Mouse (Mus musculus) limb, embryonic 10.5 days (tissue): Measurements from ENCODE around the gene Cpne6. TPM values are rescaled to one million over a fixed set of nuclear protein-coding genes. Genes with fewer than 3 reads are reported as not detected.

Experiments used
- DNase-seq: peaks from one replicate; pipeline ENCODE4 v3.0.0-alpha.2; 2017; ENCODE audit warnings: low spot score
- H3K27ac ChIP-seq: fragments of 300-500 bp; sonication (generic); 2 replicates; pipeline ENCODE4 v1.5.1; 2016; ENCODE audit warnings: mild to moderate bottlenecking
- H3K27me3 ChIP-seq: fragments of 300-500 bp; sonication (generic); 2 replicates; pipeline ENCODE4 v1.6.1; 2016; ENCODE audit warnings: low read depth, mild to moderate bottlenecking; ENCODE audit not compliant: poor library complexity, severe bottlenecking
- H3K36me3 ChIP-seq: fragments of 300-500 bp; sonication (generic); 2 replicates; pipeline ENCODE4 v1.6.1; 2016; ENCODE audit warnings: mild to moderate bottlenecking, moderate library complexity
- H3K4me1 ChIP-seq: fragments of 300-500 bp; sonication (generic); 2 replicates; pipeline ENCODE4 v1.6.1; 2016
- H3K4me3 ChIP-seq: fragments of 300-500 bp; sonication (generic); 2 replicates; pipeline ENCODE4 v1.5.1; 2016; ENCODE audit warnings: mild to moderate bottlenecking, moderate library complexity
- H3K9me3 ChIP-seq: fragments of 300-500 bp; sonication (generic); replicated peaks from 2 replicates; pipeline ENCODE4 v1.6.1; 2016; ENCODE audit warnings: mild to moderate bottlenecking
- WGBS: fragments of 180-500 bp; shearing (Covaris S2); methylation state at CpG from one replicate; pipeline ENCODE4 v1.1.7; 2016; 5-methylcytosine and 5-hydroxymethylcytosine counted together
- polyA plus RNA-seq: library from polyadenylated mRNA; unstranded; fragments of >200 nt; fragmentation: Nextera tagmentation; extraction: Ambion mirVana; gene quantifications from 2 replicates; pipeline ENCODE4 v1.2.1, GENCODE M21; 2016

The Cpne6 gene
- polyA plus RNA-seq, 1 experiment from 2014 or later = 0.05 TPM

GRCm38 (mm10) chr14:55513927-55514326 lies 3.7 kb downstream of the Cpne6 start:
- H3K9me3 ChIP-seq = no peaks in the 10 kb centered on the region
- peaks cover 56% of the 10 kb centered on the region for H3K27me3 ChIP-seq
- H3K4me3 ChIP-seq = no peak overlapping the region
- no peaks in the 10 kb centered on the region for H3K36me3 ChIP-seq
- WGBS = 67% methylated on average over 10 of the region's 10 CpGs
- no peak for DNase-seq
- H3K27ac ChIP-seq = no peak overlapping the region
- H3K4me1 ChIP-seq = peaks cover 9% of the 10 kb centered on the region

GRCm38 (mm10) chr14:55515846-55516245 lies 5.6 kb downstream of the Cpne6 start:
- no peak for DNase-seq
- Histone ChIP-seq H3K27ac (no peak overlapping the region), H3K9me3 (no peaks in the 10 kb centered on the region), H3K36me3 (no peaks in the 10 kb centered on the region), H3K27me3 (peaks cover 67% of the 10 kb centered on the region), H3K4me1 (peaks cover 15% of the 10 kb centered on the region), H3K4me3 (no peak overlapping the region)
- 82% methylated on average over 4 of the region's 4 CpGs for WGBS

DNA sequence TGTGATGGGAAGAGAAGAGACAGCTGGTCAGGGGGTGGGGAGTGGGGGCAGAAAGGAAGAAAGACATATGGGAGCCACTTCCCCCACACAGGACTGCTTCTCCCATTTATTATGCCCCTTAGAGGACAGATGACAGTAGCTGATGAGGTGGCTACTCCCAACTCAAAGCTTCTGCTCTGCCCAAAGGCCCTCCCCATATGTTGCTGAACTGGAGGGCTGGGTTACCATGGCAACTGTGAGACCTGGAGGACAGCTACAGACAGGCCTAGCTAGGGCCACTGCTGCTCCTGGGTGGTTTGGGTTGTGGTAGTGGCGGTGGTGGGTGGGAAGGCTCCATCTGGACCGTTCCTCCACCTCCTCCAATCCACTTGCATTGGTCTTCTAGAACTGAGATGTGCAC lies 8.7 kb downstream of the Cpne6 start:
- 31% methylated on average over 2 of the region's 2 CpGs for WGBS
- DNase-seq = no peak
- no peak overlapping the region for H3K4me3 ChIP-seq

DNA sequence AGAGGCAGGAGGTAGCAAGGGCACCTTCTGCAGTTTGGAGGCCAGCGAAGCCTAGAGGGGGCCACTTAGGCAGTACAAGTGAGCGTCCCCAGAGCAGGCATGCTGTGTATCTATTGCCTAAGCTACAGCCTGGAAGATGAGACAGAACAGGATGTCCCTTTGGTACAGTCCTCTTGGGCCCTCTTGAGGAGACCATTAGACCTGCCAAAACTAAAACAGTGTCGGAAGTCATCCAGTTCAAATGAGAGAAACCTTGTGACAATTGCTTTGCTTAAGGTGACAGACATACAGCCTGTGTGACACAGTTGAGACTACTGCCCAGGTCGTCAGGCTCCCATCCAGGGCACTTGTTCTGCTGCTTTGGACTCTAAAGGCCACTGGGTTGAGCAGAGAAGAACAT lies 9.4 kb downstream of the Cpne6 start:
- no peak overlapping the region for H3K27ac ChIP-seq
- H3K9me3 ChIP-seq = no peaks in the 10 kb centered on the region
- no peak for DNase-seq
- 58% methylated on average over 4 of the region's 4 CpGs for WGBS
- H3K4me3 ChIP-seq = no peak overlapping the region
- H3K36me3 ChIP-seq = no peaks in the 10 kb centered on the region
- peaks cover 77% of the 10 kb centered on the region for H3K27me3 ChIP-seq
- H3K4me1 ChIP-seq = peaks cover 16% of the 10 kb centered on the region

More for the DNA sequence above, 8.7 kb downstream of the Cpne6 start:
- Histone ChIP-seq H3K27me3 (peaks cover 70% of the 10 kb centered on the region), H3K27ac (no peak overlapping the region), H3K36me3 (no peaks in the 10 kb centered on the region), H3K4me1 (peaks cover 16% of the 10 kb centered on the region), H3K9me3 (no peaks in the 10 kb centered on the region)

DNA sequence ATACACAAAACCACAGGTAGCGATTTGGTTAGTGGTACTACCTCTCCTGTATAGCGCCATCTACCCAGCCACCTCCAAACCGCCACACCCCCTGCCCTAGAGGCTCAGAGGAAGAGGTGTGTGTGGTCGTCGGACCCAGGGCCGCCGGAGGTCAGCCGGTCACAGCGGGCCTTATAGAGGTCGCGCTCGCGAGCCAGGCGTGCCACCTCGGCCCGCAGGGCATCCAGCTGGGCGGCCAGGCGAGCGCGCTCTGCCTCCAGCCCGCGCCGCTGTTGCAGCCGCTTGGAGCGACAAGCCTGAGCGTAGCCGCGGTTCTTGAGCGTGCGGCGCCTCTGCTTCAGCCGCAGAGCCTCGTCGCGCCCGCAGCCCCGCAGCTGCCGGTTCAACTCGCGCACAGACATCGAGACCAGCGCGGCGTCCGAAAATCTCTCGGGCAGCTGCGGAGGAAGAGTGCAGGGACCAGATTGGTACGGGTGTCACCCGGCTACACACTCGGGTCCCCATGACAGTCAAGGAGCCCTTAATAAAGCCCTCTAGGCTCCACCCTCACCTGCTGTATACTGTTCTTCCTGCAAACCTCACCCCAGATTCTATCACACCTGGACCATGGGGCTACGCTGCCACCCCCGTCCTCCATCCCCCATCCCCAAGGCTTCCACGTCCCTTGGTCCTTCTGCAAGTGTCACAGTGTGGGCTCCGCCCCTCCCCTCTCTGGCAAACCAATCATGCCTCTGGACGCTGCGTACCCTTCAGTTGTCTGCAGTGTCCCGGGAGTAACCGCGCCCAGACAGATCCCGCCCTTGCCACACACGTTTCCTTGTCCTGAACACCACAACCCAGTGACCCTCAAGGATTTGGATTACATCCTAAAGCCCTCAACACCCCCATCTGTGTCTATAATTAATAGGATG lies 10.5 kb downstream of the Cpne6 start:
- Histone ChIP-seq H3K27ac (peak overlapping the region; percentile 42; the same call in 1 of the 2 replicates), H3K27me3 (peaks cover 87% of the 10 kb centered on the region), H3K36me3 (no peaks in the 10 kb centered on the region), H3K4me3 (peak overlapping the region; percentile 61), H3K9me3 (no peaks in the 10 kb centered on the region), H3K4me1 (peaks cover 16% of the 10 kb centered on the region)
- peak; percentile 60 for DNase-seq
- WGBS = under 1% methylated on average over 61 of the region's 61 CpGs

DNA sequence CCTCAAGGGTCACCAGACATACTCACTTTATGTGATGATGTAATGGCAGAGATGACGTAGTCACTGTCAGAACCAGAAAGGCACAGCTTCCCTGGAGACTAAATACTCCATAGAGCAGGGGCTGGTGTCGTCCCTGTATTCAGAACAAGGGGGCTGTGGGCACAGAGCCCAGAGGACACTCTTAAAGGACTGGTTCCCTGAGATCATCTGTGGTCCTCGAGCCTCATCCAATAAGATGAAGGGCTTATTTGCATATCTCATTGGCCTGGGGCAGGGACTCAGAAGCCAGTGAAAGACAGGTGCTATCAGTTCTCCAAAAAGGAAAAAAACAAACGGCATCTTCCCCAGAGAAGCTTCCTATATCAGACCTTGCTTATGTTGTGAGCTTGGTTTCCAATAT lies 13.8 kb downstream of the Cpne6 start:
- Histone ChIP-seq H3K4me3 (no peak overlapping the region), H3K36me3 (no peaks in the 10 kb centered on the region), H3K4me1 (peaks cover 13% of the 10 kb centered on the region), H3K27me3 (peaks cover 64% of the 10 kb centered on the region), H3K9me3 (no peaks in the 10 kb centered on the region), H3K27ac (no peak overlapping the region)
- WGBS = 64% methylated on average over 4 of the region's 4 CpGs
- DNase-seq = no peak

- Histone ChIP-seq H3K9me3 (no peaks in the 10 kb centered on the region), H3K27me3 (peaks cover 61% of the 10 kb centered on the region), H3K4me1 (peaks cover 13% of the 10 kb centered on the region), H3K4me3 (no peak within 1 kb of the TSS), H3K27ac (no peak within 1 kb of the TSS), H3K36me3 (no peaks in the 10 kb centered on the region)
- DNase-seq = no peak
- 18% methylated on average over 8 of the region's 8 CpGs for WGBS
Observed at GRCm38 (mm10) chr14:55524785-55525184, 14.5 kb downstream of the Cpne6 start, which contains the start of gene Nrl. Gene Nrl (minus strand): TSS chr14:55524981.

- no peaks in the 10 kb centered on the region for H3K4me1 ChIP-seq
- WGBS = 85% methylated on average over 2 of the region's 2 CpGs
- H3K27me3 ChIP-seq = peaks cover 48% of the 10 kb centered on the region
- H3K4me3 ChIP-seq = no peak overlapping the region
- DNase-seq = no peak
- H3K36me3 ChIP-seq = no peaks in the 10 kb centered on the region
- no peak overlapping the region for H3K27ac ChIP-seq
- H3K9me3 ChIP-seq = no peaks in the 10 kb centered on the region
Observed at GRCm38 (mm10) chr14:55526674-55527073, 16.4 kb downstream of the Cpne6 start.

- no peaks in the 10 kb centered on the region for H3K9me3 ChIP-seq
- DNase-seq = no peak
- no peaks in the 10 kb centered on the region for H3K4me1 ChIP-seq
- H3K27me3 ChIP-seq = peaks cover 35% of the 10 kb centered on the region
- H3K36me3 ChIP-seq = no peaks in the 10 kb centered on the region
- 25% methylated on average over 3 of the region's 3 CpGs for WGBS
- no peak overlapping the region for H3K27ac ChIP-seq
- no peak overlapping the region for H3K4me3 ChIP-seq
Observed at GRCm38 (mm10) chr14:55527940-55528339, 17.7 kb downstream of the Cpne6 start.

DNA sequence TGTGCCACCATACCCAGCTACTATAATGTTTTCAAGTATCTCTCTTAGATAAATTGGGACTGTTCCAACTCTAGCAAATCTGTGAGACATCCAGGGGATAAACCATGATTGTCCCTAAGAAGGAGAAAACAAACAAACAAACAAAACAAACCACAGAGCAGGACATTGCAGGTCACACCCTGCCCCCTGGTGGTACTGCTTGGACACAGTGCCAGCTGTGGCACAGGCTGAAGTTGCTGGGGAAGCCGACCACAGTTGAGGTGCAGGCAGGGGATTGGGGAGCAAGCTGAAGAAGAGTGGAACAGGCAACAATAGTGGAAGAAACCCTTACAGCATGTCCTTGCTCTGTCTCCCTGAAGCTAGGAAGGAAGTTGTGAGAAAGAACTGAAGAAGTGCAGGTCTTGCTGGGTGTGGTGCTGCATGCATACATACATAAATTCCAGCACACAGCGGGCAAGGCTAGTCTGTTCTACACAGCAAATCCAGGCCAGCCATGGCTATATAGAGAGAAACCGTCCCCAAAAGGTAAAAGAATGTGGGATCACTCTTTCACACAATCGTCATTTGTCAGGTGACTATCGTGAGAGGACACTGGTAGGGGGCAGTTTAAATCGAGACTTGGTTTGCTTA lies 26.0 kb downstream of the Cpne6 start:
- peak; percentile 53 for DNase-seq
- Histone ChIP-seq H3K4me3 (no peak overlapping the region), H3K9me3 (no peaks in the 10 kb centered on the region), H3K27ac (no peak overlapping the region), H3K36me3 (no peaks in the 10 kb centered on the region), H3K27me3 (peaks cover 6% of the 10 kb centered on the region; the same call in 1 of the 2 replicates), H3K4me1 (peaks cover 15% of the 10 kb centered on the region)
- WGBS = 50% methylated on average over 6 of the region's 6 CpGs

GRCm38 (mm10) chr14:55540067-55540786 lies 30.0 kb downstream of the Cpne6 start, which contains the start of gene Pck2:
Gene Pck2 (plus strand): TSS chr14:55540266.
- Histone ChIP-seq H3K27me3 (peaks cover 6% of the 10 kb centered on the region; the same call in 1 of the 2 replicates), H3K27ac (peak within 1 kb of the TSS; percentile 88), H3K36me3 (peaks cover 31% of the 10 kb centered on the region), H3K9me3 (no peaks in the 10 kb centered on the region), H3K4me3 (peak within 1 kb of the TSS; percentile 69), H3K4me1 (peaks cover 18% of the 10 kb centered on the region)
- DNase-seq = peak; percentile 86
- WGBS = under 1% methylated on average over 32 of the region's 32 CpGs

DNA sequence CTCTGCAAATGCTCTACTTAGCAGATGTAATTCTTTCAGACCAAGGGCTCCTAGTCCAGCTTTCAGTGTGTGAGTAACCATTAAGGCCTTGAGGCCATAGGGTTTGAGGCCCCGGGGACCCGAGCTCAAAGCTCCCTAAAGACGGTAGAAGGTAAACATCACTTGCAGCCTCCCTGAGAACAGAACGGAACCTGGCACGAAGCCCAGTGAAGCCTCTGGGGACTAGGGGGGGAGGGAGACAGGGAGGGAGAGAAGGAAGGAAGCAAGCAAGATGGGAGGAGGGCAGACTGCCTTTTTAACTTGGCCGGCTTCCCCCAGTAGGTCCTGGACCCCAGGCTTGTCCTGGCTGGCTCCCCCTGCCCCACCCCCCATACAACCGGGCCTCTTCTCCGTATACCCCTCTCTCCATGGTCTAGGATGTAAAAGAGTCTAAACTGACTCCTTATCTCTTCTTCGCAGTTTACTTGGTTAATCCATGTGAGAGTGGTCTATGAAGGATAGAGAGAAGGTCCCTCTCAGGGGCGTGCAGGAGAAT lies 30.6 kb downstream of the Cpne6 start:
- H3K4me3 ChIP-seq = peak overlapping the region; percentile 69

More for the DNA sequence above, 30.6 kb downstream of the Cpne6 start:
- peak overlapping the region; percentile 88 for H3K27ac ChIP-seq
- peak; percentile 57 for DNase-seq
- WGBS = 8% methylated on average over 10 of the region's 10 CpGs
- H3K9me3 ChIP-seq = no peaks in the 10 kb centered on the region
- peaks cover 18% of the 10 kb centered on the region for H3K4me1 ChIP-seq
- peaks cover 36% of the 10 kb centered on the region for H3K36me3 ChIP-seq
- H3K27me3 ChIP-seq = peaks cover 6% of the 10 kb centered on the region; the same call in 1 of the 2 replicates
